Mouse (Mus musculus) cerebellum, adult 2 months (tissue): ENCODE data around the gene Plekhg4.

Experiments used
- CTCF ChIP-seq: fragments of 200-500 bp; IDR thresholded peaks from 2 replicates; pipeline ENCODE4 v1.5.1; 2011; ENCODE audit warnings: low read depth, mild to moderate bottlenecking, control low read depth, low read length, moderate library complexity, borderline replicate concordance; ENCODE audit not compliant: insufficient read depth
- POLR2A ChIP-seq: fragments of 200-500 bp; IDR thresholded peaks from 2 replicates; pipeline ENCODE4 v1.6.1; 2011; ENCODE audit warnings: low read length, control low read depth, borderline replicate concordance; ENCODE audit not compliant: insufficient read depth

- TF ChIP-seq POLR2A: no peak
- TF ChIP-seq CTCF: no peak
Observed at GRCm38 (mm10) chr8:105400016-105400415, 26.9 kb downstream of the Plekhg4 start.
